ENCODE assay signal across 8 mouse cellular contexts in genomic region chr7:122132497-122133337, GRCm38 (mm10). TPM values are rescaled to one million over a fixed set of nuclear protein-coding genes. Genes with fewer than 3 reads are reported as not detected.
DNase-seq lines count a peak whose midpoint lies in the region; ATAC-seq lines count a peak whose summit lies in the region.

Gene Palb2 (minus strand): TSS chr7:122132985.
Gene Dctn5 (plus strand): TSS chr7:122133041.

- H3K36me3 ChIP-seq in forebrain, embryonic 14.5 days (ENCODE audit: control insufficient read depth, insufficient read depth, low read length) = peaks cover 31% of the 10 kb centered on the region
- H3K36me3 ChIP-seq in neural tube, embryonic 15.5 days = peaks cover 34% of the 10 kb centered on the region

- peak within 1 kb of the TSS; percentile 71 for H3K4me2 ChIP-seq in forebrain, embryonic 14.5 days (ENCODE audit: low read length)
- peak within 1 kb of the TSS; percentile 89 for H3K4me2 ChIP-seq in neural tube, embryonic 15.5 days

- intact Hi-C loops in heart, postnatal 14 days (cut with DNase I) = loop anchor here (1.0 to 2.0 kb wide), 2 partner anchors 26 to 31 kb away; partner anchors contain the start of genes Ndufab1 and Plk1

- DNase-seq in ES-CJ7 (ENCODE audit: low read depth, low spot score) = peak; percentile 96
- peak; percentile 96 for DNase-seq in cerebellum, adult 11 months
- peak; percentile 98 for DNase-seq in forebrain, embryonic 14.5 days (ENCODE audit: low spot score)
- peak; percentile 98 for DNase-seq in heart, postnatal 14 days
- peak; percentile 98 for DNase-seq in layer of hippocampus, adult 11-12 months (ENCODE audit: low spot score)
- peak; percentile 97 to 98 for DNase-seq in lung, adult 18-20 months
- peak; percentile 98 for DNase-seq in testis, postnatal 14 days (ENCODE audit: low spot score)

- no peaks in the 10 kb centered on the region for H3K27me3 ChIP-seq in forebrain, embryonic 14.5 days (replicated peaks; ENCODE audit: control insufficient read depth, insufficient read depth, low read length)
- no peaks in the 10 kb centered on the region for H3K27me3 ChIP-seq in neural tube, embryonic 15.5 days (replicated peaks)

- H3K27ac ChIP-seq in forebrain, embryonic 14.5 days (ENCODE audit: low read depth, low read length) = peak within 1 kb of the TSS; percentile 58; the same call in 1 of the 2 replicates
- H3K27ac ChIP-seq in neural tube, embryonic 15.5 days (replicated peaks) = peak within 1 kb of the TSS; percentile 81

- peak within 1 kb of the TSS; percentile 46 for H3K4me3 ChIP-seq in forebrain, embryonic 14.5 days (ENCODE audit: low read depth, low read length)
- H3K4me3 ChIP-seq in neural tube, embryonic 15.5 days (replicated peaks) = peak within 1 kb of the TSS; percentile 80

- ATAC-seq in forebrain, embryonic 14.5 days = peak; percentile 98
- ATAC-seq in neural tube, embryonic 15.5 days (ENCODE audit: low FRiP score) = peak; percentile 98

- WGBS in forebrain, embryonic 14.5 days = under 1% methylated on average over 54 of the region's 54 CpGs
- WGBS in neural tube, embryonic 15.5 days = under 1% methylated on average over 54 of the region's 54 CpGs

- peak within 1 kb of the TSS; percentile 64 for H3K9ac ChIP-seq in forebrain, embryonic 14.5 days (ENCODE audit: low read length)
- peak within 1 kb of the TSS; percentile 72 for H3K9ac ChIP-seq in neural tube, embryonic 15.5 days (replicated peaks)

- no peaks in the 10 kb centered on the region for H3K9me3 ChIP-seq in forebrain, embryonic 14.5 days (replicated peaks; ENCODE audit: control insufficient read depth, low read length)
- no peaks in the 10 kb centered on the region for H3K9me3 ChIP-seq in neural tube, embryonic 15.5 days (replicated peaks)

- peaks cover 12% of the 10 kb centered on the region for H3K4me1 ChIP-seq in forebrain, embryonic 14.5 days (ENCODE audit: control insufficient read depth, insufficient read depth, low read length)
- peaks cover 18% of the 10 kb centered on the region for H3K4me1 ChIP-seq in neural tube, embryonic 15.5 days

RNA-seq across cellular contexts. Expression of gene Palb2, which starts in this region (rescaled TPM):
- 7.2 TPM in 2 replicates for polyA plus RNA-seq in forebrain, embryonic 14.5 days (2014; fragmentation: Nextera tagmentation; extraction: Ambion mirVana)
- 1 to 10 TPM in 1 of 2 experiments, under 1 TPM in 1; 1.00 to 1.0 TPM for total RNA-seq in heart, postnatal 14 days (2021)
- polyA plus RNA-seq in neural tube, embryonic 15.5 days (2015; fragmentation: Nextera tagmentation; extraction: Ambion mirVana) = 4.6 and 7.0 TPM in 2 replicates

RNA-seq across cellular contexts. Expression of gene Dctn5, which starts in this region (rescaled TPM):
- polyA plus RNA-seq in forebrain, embryonic 14.5 days (2014; fragmentation: Nextera tagmentation; extraction: Ambion mirVana) = 162 and 166 TPM in 2 replicates
- total RNA-seq in heart, postnatal 14 days (2021) = 10 to 100 TPM; 30.3 to 32.3 TPM
- 157 TPM in 2 replicates for polyA plus RNA-seq in neural tube, embryonic 15.5 days (2015; fragmentation: Nextera tagmentation; extraction: Ambion mirVana)

Comparison
In these comparisons a context has a peak if more than half of its experiments do, and no peak if none do; other contexts are left out.
1. Peak in every context shown above with its lines: DNase-seq, ATAC-seq, H3K4me3 ChIP-seq and H3K27ac ChIP-seq.